In genomic region chr17:55963171-55963570, GRCm38 (mm10) we compare ENCODE assay signal across 14 mouse cellular contexts. TPM values are rescaled to one million over a fixed set of nuclear protein-coding genes. Genes with fewer than 3 reads are reported as not detected.
DNase-seq lines count a peak whose midpoint lies in the region; ATAC-seq and TF ChIP-seq lines count a peak whose summit lies in the region.
"Had no signal": no experiment of that assay in that cellular context is flagged by ENCODE, and none has a peak within 500 bp of the region (broad histone marks: within the 10 kb centered on the region; RNA-seq: fewer than 3 reads in every experiment).

No protein-coding gene starts in this region.

- peak overlapping the region; percentile 12 for H3K27ac ChIP-seq in liver, adult 2 months (replicated peaks; ENCODE audit: insufficient read depth, low read depth, low read length)
- no peak overlapping the region for H3K27ac ChIP-seq in liver, embryonic 11.5 days (ENCODE audit: low read depth, low read length)
- no peak overlapping the region for H3K27ac ChIP-seq in liver, embryonic 14.5 days
- H3K27ac ChIP-seq: gastrocnemius, adult 2 months had no signal

- H3K4me1 ChIP-seq in liver, adult 2 months (ENCODE audit: control insufficient read depth, insufficient read depth, low read length) = peaks cover 9% of the 10 kb centered on the region
- peaks cover 11% of the 10 kb centered on the region for H3K4me1 ChIP-seq in liver, embryonic 11.5 days (replicated peaks; ENCODE audit: control insufficient read depth, insufficient read depth, low read length)
- H3K4me1 ChIP-seq in liver, embryonic 14.5 days (replicated peaks; ENCODE audit: control insufficient read depth in 2 of 2, insufficient read depth in 2 of 2, low read length in 1 of 2) = peaks cover 6 to 14% of the 10 kb centered on the region in 2 experiments

- 26% methylated on average over 14 of the region's 14 CpGs for WGBS in liver, adult 2 months
- 78% methylated on average over 14 of the region's 14 CpGs for WGBS in liver, embryonic 11.5 days
- 74% methylated on average over 14 of the region's 14 CpGs for WGBS in liver, embryonic 14.5 days (ENCODE audit: insufficient replicate concordance)

- TF ChIP-seq POLR2A in liver, adult 2 months (IDR thresholded peaks at IDR 0.05; ENCODE audit: extremely low read depth, insufficient read depth, low read length) = no peak

- no peak for TF ChIP-seq CTCF in liver, adult 2 months (IDR thresholded peaks at IDR 0.05; ENCODE audit: low read depth, low read length)
- TF ChIP-seq CTCF in liver, embryonic 14.5 days (IDR thresholded peaks at IDR 0.05; ENCODE audit: low read depth) = no peak

- no peak for TF ChIP-seq EP300 in liver, embryonic 14.5 days (IDR thresholded peaks at IDR 0.05; ENCODE audit: low read depth)

- DNase-seq in cerebellum, adult 11-12 months = peak; percentile 23
- no peak for DNase-seq in cerebellum, postnatal 25 days
- peak; percentile 79 for DNase-seq in liver, adult 2 months (ENCODE audit: extremely low read depth, low read depth, low spot score)
- DNase-seq in liver, embryonic 11.5 days (ENCODE audit: low spot score) = no peak
- DNase-seq in MN1 (ENCODE audit: low spot score) = peak; percentile 43
- no peak for DNase-seq in liver, embryonic 14.5 days (ENCODE audit: low read depth in 3 of 3, low spot score in 3 of 3)
- no peak for DNase-seq in spleen, adult 12 weeks (ENCODE audit: low spot score)
- no peak for DNase-seq in kidney, postnatal 10 days
- DNase-seq: cerebellum, adult 9-10 months; gastrocnemius, adult 2 months; heart, postnatal 10 days; right cerebral cortex, postnatal 25 days had no signal

- H3K36me3 ChIP-seq in liver, adult 2 months (ENCODE audit: control insufficient read depth, insufficient read depth, low read length) = no peaks in the 10 kb centered on the region
- H3K36me3 ChIP-seq in liver, embryonic 11.5 days (ENCODE audit: control insufficient read depth, insufficient read depth, low read length) = peaks cover 33% of the 10 kb centered on the region; the same call in 1 of the 2 replicates
- H3K36me3 ChIP-seq in liver, embryonic 14.5 days (replicated peaks; ENCODE audit: control insufficient read depth, insufficient read depth, low read depth) = peaks cover 3% of the 10 kb centered on the region

- H3K27me3 ChIP-seq in liver, adult 2 months (ENCODE audit: control insufficient read depth, insufficient read depth, low read length) = no peaks in the 10 kb centered on the region
- no peaks in the 10 kb centered on the region for H3K27me3 ChIP-seq in liver, embryonic 11.5 days (replicated peaks; ENCODE audit: control insufficient read depth, insufficient read depth, low read length)
- H3K27me3 ChIP-seq in liver, embryonic 14.5 days (ENCODE audit: control insufficient read depth, insufficient read depth, low read length) = no peaks in the 10 kb centered on the region

- H3K4me2 ChIP-seq in liver, embryonic 11.5 days = no peak overlapping the region; the same call in 1 of the 2 replicates
- H3K4me2 ChIP-seq in liver, embryonic 14.5 days (ENCODE audit: low read depth) = peak overlapping the region; percentile 15; the same call in 1 of the 2 replicates

- no peak for ATAC-seq in liver, embryonic 11.5 days (replicated peaks; ENCODE audit: low FRiP score)
- no peak for ATAC-seq in liver, embryonic 14.5 days (ENCODE audit: insufficient read depth)

- no peak overlapping the region for H3K9ac ChIP-seq in liver, adult 2 months (ENCODE audit: low read depth, low read length)
- H3K9ac ChIP-seq in liver, embryonic 11.5 days (ENCODE audit: low read depth, low read length) = no peak overlapping the region
- H3K9ac ChIP-seq in liver, embryonic 14.5 days (replicated peaks) = no peak overlapping the region

- H3K79me2 ChIP-seq in liver, adult 2 months (ENCODE audit: control insufficient read depth, insufficient read depth, low read length) = no peaks in the 10 kb centered on the region

- no peaks in the 10 kb centered on the region for H3K9me3 ChIP-seq in liver, embryonic 11.5 days (ENCODE audit: control insufficient read depth, low read length)
- no peaks in the 10 kb centered on the region for H3K9me3 ChIP-seq in liver, embryonic 14.5 days (ENCODE audit: control insufficient read depth, low read length)

- H3K4me3 ChIP-seq in liver, adult 2 months (ENCODE audit: insufficient read depth, low read depth, low read length) = no peak overlapping the region
- no peak overlapping the region for H3K4me3 ChIP-seq in liver, embryonic 11.5 days (ENCODE audit: low read depth, low read length)
- no peak overlapping the region for H3K4me3 ChIP-seq in liver, embryonic 14.5 days (ENCODE audit: insufficient read depth in 1 of 2, low read depth in 2 of 2, low read length in 2 of 2)
- H3K4me3 ChIP-seq: erythroblast, embryonic 14.5 days; gastrocnemius, adult 2 months had no signal

RNA-seq across cellular contexts. Expression of gene Yju2, which starts 4.3 kb away (rescaled TPM):
- 3.6 and 4.1 TPM in 2 replicates for total RNA-seq in liver, adult 2 months (2014; rRNA removed)
- polyA plus RNA-seq in liver, adult 2 months (2012; rRNA removed) = 3.4 and 4.1 TPM in 2 replicates
- 20.9 and 23.4 TPM in 2 replicates for polyA plus RNA-seq in liver, embryonic 11.5 days (2014; fragmentation: Nextera tagmentation; extraction: Ambion mirVana)
- polyA plus RNA-seq in liver, embryonic 14.5 days (2012; rRNA removed) = 3.2 and 5.1 TPM in 2 replicates
- 5.2 and 6.4 TPM in 2 replicates for polyA plus RNA-seq in liver, embryonic 14.5 days (2014; fragmentation: Nextera tagmentation; extraction: Ambion mirVana)

RNA-seq across cellular contexts. Expression of gene Shd, which starts 7.1 kb away (rescaled TPM):
- not detected in 2 replicates for total RNA-seq in liver, adult 2 months (2014; rRNA removed)
- 0.20 and 0.35 TPM in 2 replicates for polyA plus RNA-seq in liver, adult 2 months (2012; rRNA removed)
- polyA plus RNA-seq in liver, embryonic 11.5 days (2014; fragmentation: Nextera tagmentation; extraction: Ambion mirVana) = 2.4 and 2.5 TPM in 2 replicates
- 0.31 and 0.83 TPM in 2 replicates for polyA plus RNA-seq in liver, embryonic 14.5 days (2012; rRNA removed)
- not detected in 2 replicates for polyA plus RNA-seq in liver, embryonic 14.5 days (2014; fragmentation: Nextera tagmentation; extraction: Ambion mirVana)
- polyA plus RNA-seq: erythroblast, embryonic 14.5 days had no signal

RNA-seq across cellular contexts. Expression of gene Ebi3, which starts 10.7 kb away (rescaled TPM):
- 0.18 and 1.3 TPM in 2 replicates for total RNA-seq in liver, adult 2 months (2014; rRNA removed)
- 0.61 and 2.3 TPM in 2 replicates for polyA plus RNA-seq in liver, adult 2 months (2012; rRNA removed)
- 3.5 and 4.7 TPM in 2 replicates for polyA plus RNA-seq in liver, embryonic 11.5 days (2014; fragmentation: Nextera tagmentation; extraction: Ambion mirVana)
- 4.1 and 5.5 TPM in 2 replicates for polyA plus RNA-seq in liver, embryonic 14.5 days (2012; rRNA removed)
- polyA plus RNA-seq in liver, embryonic 14.5 days (2014; fragmentation: Nextera tagmentation; extraction: Ambion mirVana) = 3.0 and 4.5 TPM in 2 replicates

RNA-seq across cellular contexts. Expression of gene Zfp119b, which starts 13.9 kb away (rescaled TPM):
- 3.1 and 4.3 TPM in 2 replicates for total RNA-seq in liver, adult 2 months (2014; rRNA removed)
- polyA plus RNA-seq in liver, adult 2 months (2012; rRNA removed) = 0.26 and 0.40 TPM in 2 replicates
- 3.8 and 4.4 TPM in 2 replicates for polyA plus RNA-seq in liver, embryonic 11.5 days (2014; fragmentation: Nextera tagmentation; extraction: Ambion mirVana)
- 0.44 and 0.76 TPM in 2 replicates for polyA plus RNA-seq in liver, embryonic 14.5 days (2012; rRNA removed)
- 2.1 and 2.5 TPM in 2 replicates for polyA plus RNA-seq in liver, embryonic 14.5 days (2014; fragmentation: Nextera tagmentation; extraction: Ambion mirVana)
- polyA plus RNA-seq: erythroblast, embryonic 14.5 days had no signal

RNA-seq across cellular contexts. Expression of gene Fsd1, which starts 23.1 kb away (rescaled TPM):
- total RNA-seq in liver, adult 2 months (2014; rRNA removed) = not detected in 2 replicates
- not detected in 2 replicates for polyA plus RNA-seq in liver, adult 2 months (2012; rRNA removed)
- 6.4 and 8.8 TPM in 2 replicates for polyA plus RNA-seq in liver, embryonic 11.5 days (2014; fragmentation: Nextera tagmentation; extraction: Ambion mirVana)
- polyA plus RNA-seq in liver, embryonic 14.5 days (2012; rRNA removed) = 0.27 and 0.30 TPM in 2 replicates
- 0.19 and 0.33 TPM in 2 replicates for polyA plus RNA-seq in liver, embryonic 14.5 days (2014; fragmentation: Nextera tagmentation; extraction: Ambion mirVana)
- total RNA-seq: gastrocnemius, adult 2 months; MEL had no signal
- polyA plus RNA-seq: erythroblast, embryonic 14.5 days had no signal

Comparison
In these comparisons a context has a peak if more than half of its experiments do, and no peak if none do; other contexts are left out.
1. DNase-seq: peak in cerebellum, adult 11-12 months (single experiment), liver, adult 2 months (single experiment) and MN1 (single experiment); none in cerebellum, postnatal 25 days (0 of 2), liver, embryonic 11.5 days (single experiment), liver, embryonic 14.5 days (0 of 3), spleen, adult 12 weeks (single experiment) and kidney, postnatal 10 days (single experiment).